Mouse (Mus musculus): ENCODE measurements around the gene Eif2ak1.
A peak's percentile ranks its signal among the peaks of the same experiment; 100 is the strongest.
"Not testable (repeated sequence)": the region's sequence is repeated elsewhere in the genome, so short reads cannot be mapped to it uniquely, and the experiment has no call there.

Gene Eif2ak1

GRCm38 (mm10) chr5:143817116-143817930 lies at the start of gene Eif2ak1:
Gene Eif2ak1, plus strand, starts transcription at chr5:143817788.
- DNase-seq (ENCODE audit: low spot score in 2 of 2): peak; percentile 70 to 79

DNA sequence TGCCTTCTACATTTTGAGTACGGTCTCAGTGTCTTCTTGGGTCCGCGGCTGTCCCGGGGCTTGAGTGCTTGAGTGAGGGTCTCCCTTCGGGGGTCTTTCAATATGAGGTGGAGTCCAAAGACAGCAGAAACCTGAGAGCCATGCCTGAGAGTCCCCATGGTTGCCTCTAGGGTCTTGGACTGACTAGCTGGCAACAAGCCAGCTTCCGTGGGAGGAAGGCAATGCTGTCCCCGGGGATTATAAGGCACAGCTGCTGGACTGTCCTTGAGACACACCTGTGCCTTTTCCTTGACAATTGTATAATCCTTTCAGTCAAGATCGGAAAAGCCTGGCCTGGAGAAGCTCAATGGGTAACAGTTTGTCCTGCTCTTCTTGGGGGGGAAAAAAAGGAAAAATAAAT lies 35.6 kb upstream of the Eif2ak1 start:
- DNase-seq (ENCODE audit: low spot score in 2 of 2): no peak

DNA sequence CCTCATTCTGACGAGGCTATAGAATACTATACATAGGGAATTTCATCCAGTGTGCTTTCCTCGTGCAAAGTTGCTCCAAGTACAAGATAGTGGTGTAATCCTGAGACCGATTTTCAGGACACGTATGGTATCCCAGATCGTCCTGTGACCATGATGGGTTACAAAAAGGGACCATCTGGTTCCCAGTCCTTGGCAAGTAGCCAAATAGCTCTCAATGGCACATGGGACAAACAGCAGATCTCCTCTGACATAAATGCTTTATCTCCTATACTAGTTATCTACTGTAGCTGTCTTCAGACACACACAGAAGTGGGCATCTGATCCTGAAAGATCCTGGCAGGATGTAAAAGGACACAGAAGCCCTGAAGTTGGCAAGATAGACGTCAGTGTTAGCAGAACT lies 32.2 kb upstream of the Eif2ak1 start:
- no peak for DNase-seq (ENCODE audit: low spot score in 2 of 2)

GRCm38 (mm10) chr5:143801216-143801615 lies 16.4 kb upstream of the Eif2ak1 start:
- DNase-seq (ENCODE audit: low spot score in 2 of 2): not testable (repeated sequence)

GRCm38 (mm10) chr5:143804056-143804765 lies 13.4 kb upstream of the Eif2ak1 start:
- no peak for DNase-seq (ENCODE audit: low spot score in 2 of 2)

- DNase-seq (ENCODE audit: low spot score in 2 of 2): no peak
These were observed 10.3 kb upstream of the Eif2ak1 start for GRCm38 (mm10) chr5:143807268-143807667.

DNA sequence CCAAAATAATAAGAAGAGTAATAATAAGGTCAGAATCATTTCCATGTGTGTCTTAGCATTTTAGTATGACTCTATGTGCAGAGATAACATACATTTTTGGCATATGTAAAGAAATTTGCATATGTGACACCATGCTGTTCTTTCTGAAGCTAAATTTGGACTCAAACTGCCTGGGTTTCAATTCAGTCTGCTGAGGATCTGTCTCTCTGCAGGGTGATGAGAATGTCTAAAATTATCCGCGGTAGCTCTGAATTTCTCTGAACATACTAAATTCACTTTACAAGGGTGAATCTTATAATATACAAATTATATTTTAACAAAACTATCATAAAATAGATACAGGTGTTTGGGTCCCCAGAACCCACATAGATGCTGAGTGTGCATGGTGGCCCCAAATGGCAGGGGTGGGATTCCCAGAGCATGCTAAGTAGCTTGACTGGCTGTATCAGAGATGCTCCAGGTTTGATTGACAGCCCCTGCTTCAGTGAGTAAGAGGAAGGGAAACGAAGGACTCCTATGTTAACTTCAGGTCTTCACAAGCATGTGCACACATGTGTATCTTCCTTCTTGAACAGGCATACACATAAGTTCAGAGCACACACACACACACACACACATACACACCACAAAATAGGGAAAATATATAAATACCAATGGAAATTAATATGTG lies 8.0 kb upstream of the Eif2ak1 start:
- no peak for DNase-seq (ENCODE audit: low spot score in 2 of 2)

DNA sequence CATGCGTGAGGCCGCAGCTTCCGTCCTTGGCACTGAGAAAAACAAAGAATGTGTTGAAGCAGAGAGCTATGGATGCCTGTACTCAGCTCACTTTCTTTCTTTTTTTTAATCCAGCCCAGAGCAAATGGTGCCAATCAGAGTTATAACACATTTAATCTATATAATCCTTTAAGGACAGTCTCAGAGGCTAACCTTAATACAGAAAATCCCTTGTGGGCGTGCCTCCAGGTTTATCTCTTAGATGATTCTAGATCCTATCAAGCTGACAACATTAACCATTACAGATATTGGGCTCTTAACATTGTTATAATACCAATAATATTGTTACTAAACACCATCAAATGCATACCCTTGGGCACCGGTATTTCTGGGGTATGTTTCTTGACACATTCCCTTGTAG lies 5.9 kb upstream of the Eif2ak1 start:
- DNase-seq (ENCODE audit: low spot score in 2 of 2): no peak

- DNase-seq (ENCODE audit: low spot score in 2 of 2): no peak
These were observed 3.0 kb upstream of the Eif2ak1 start for GRCm38 (mm10) chr5:143814626-143815025.

GRCm38 (mm10) chr5:143817931-143818311 lies 333 bp downstream of the Eif2ak1 start:
- DNase-seq (ENCODE audit: low spot score in 2 of 2): no peak

DNA sequence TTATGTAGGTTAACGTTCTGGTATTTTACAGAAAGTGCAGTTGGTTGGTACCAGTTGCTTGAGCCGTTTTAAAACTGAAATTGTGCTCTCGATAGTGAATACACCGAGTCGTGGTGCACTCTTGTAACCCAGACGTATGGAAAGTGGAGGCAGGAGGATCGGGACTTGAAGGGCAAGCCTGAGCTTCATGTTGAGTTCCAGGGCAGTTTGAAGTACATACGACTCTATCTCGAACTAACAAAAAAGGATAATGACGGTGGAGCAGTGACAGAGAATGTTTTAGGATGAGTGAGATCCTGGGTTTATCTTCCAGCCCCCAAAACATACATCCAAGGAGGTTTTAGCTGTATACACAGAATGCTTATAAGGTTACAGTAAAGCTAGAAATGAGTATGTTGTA lies 873 bp downstream of the Eif2ak1 start:
- no peak for DNase-seq (ENCODE audit: low spot score in 2 of 2)

DNA sequence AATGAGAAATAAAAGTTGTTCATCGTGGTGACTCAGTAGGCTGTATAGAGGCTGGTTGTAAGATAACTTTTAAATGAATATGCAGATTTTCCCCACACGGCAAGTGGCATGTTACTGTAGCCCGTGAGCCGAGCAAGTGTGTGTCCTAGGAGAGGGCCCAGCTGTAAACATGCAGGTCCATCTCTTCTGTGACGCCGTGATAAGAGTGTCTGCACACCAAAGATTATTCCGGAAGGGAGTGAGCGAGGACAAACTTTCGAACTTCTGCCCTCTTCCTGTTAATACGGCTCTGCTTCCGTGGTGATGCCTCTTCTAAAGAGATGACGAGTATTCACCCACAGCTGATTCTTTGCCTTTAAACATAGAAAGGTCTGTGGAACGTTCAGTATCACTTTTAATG lies 1.4 kb downstream of the Eif2ak1 start:
- no peak for DNase-seq (ENCODE audit: low spot score in 2 of 2)

- DNase-seq (ENCODE audit: low spot score in 2 of 2): no peak
These were observed 2.5 kb downstream of the Eif2ak1 start for GRCm38 (mm10) chr5:143819906-143820660.

DNA sequence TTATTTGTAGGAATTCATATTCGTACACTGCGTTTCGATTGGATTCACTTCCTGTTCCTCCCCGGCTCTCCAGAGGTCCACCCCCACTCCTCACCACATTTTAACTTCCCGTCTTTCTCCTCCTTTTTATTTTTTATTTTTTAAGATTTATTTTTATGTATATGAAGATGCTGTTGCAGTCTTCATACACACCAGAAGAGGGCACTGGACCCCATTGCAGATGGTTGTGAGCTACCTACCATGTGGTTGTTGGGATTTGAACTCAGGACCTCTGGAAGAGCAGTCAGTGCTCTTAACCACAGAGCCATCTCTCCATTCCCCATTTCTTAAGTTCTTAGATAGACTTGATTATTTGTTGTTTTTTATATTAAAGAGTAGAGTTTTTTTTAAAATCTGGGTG lies 3.2 kb downstream of the Eif2ak1 start:
- no peak for DNase-seq (ENCODE audit: low spot score in 2 of 2)

DNA sequence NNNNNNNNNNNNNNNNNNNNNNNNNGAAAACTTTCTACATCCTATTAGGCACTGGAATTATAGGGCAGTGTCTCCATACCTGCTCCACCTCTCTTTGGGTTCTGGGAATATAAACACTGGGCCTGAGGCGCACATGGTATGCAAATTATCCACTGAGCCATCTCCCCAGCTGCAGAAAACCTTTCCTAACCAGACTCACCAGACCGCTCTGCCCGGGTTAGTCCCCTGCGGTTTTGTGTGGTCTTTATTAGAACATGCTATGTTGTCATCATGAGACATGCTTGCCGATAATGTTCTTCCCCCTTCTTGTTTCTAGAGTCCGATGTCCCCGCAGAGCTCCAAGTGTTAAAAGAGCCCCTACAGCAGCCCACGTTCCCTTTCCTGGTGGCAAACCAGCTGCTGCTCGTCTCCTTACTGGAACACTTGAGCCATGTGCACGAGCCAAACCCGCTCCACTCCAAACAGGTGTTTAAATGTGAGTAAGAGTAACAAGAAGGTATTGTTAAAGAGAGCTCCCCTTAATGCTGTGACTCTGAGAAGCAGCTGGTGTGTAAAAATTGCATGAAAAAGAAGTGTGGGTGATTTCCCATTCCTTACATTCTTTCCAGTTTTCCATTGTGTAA lies 54.1 kb downstream of the Eif2ak1 start:
- no peak for DNase-seq (ENCODE audit: low spot score in 2 of 2)

- no peak for DNase-seq (ENCODE audit: low spot score in 2 of 2)
These were observed 57.0 kb downstream of the Eif2ak1 start for GRCm38 (mm10) chr5:143874571-143874970.

DNA sequence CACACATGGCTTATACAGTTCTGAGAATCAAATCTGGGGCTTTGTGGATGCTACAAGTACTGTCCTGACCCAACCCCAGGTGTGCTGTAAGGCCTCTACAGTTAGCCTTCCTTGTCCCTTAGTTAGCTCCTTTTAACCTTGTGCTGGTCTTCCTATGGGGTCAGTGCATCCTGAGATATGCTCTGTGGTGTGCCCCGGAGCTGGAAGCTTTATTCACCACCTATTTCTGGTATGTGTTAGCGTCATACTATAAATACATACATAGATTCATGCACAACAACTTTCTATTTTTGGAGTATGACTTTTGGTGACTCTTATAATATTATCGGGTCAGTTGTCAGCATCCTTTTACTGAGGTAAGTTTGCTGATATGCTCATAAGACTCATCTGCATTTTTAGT lies 67.7 kb downstream of the Eif2ak1 start:
- DNase-seq (ENCODE audit: low spot score in 2 of 2): no peak

DNA sequence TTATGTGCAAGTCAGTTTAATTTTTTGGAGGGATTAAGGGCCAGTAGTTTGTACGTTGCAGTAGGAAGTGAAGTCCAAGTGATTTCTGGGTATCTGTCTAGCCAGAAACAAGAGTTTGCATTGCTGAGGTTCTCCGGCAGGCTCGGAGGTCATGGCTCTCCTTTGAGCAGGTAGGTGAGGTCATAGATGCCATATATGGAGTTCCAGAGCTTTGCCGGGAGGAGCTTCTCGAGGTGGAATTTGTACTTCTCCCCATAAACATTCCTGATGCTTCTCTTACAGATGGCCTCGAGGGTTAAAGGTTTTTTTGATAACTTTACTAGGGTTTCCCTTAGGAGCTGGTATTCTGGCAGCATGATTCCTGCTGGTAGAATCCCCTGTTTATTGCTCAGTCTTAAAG lies 73.2 kb downstream of the Eif2ak1 start:
- DNase-seq (ENCODE audit: low spot score in 2 of 2): no peak

DNA sequence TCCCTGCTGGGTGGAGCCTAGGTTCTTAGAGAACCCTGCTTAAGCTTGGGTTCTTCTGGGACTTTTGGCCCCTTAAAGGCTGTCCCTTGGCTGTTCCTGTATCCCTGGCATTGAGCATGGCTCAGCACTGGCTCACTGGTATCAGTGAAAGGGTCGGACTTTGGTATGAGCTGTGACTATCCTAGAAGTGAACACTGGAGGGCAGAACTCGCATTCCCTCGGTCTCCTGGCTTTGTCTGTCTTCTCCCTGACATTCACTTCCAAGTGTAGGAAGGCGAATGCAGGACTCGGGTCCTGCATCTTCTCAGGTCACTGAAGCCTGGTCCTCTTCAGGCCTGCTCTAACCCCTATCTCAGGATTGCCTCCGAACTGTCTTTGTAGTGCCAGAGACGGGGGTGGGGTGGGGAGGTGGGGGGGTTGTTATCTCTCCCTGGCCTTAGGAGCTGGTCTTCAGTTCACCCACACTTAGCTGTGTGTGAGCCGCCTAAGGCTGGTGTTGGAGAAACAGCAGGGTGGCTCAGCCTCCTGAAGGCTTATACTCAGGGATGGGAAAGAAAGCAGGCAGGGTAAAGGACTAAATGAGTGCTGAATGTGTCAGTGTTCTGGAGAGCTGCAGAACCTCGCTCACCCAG lies 74.8 kb downstream of the Eif2ak1 start:
- no peak for DNase-seq (ENCODE audit: low spot score in 2 of 2)

DNA sequence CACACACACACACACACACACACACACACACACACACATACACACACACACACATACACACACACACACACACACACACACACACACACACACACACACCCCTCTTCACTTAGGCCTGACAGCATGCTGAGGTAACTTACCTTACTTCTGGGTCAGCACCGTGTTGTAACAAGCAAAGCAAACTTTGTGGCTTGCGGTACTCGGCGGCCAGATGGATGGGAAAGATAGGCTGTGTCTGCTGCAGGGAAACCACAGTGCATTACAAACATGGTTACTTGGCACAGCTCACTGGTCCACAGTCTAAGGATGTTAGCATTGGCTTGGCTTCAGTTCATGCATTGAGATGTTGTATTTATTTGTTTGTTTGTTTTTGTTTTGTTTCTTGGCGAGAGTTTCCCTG lies 75.8 kb downstream of the Eif2ak1 start:
- no peak for DNase-seq (ENCODE audit: low spot score in 2 of 2)
